Mouse (Mus musculus) thymus, adult 2 months (tissue): Measurements from ENCODE around the gene Fosl1. TPM values are rescaled to one million over a fixed set of nuclear protein-coding genes. Genes with fewer than 3 reads are reported as not detected.
"Not testable (repeated sequence)": the region's sequence is repeated elsewhere in the genome, so short reads cannot be mapped to it uniquely, and the experiment has no call there.

ENCODE experiments used
- DNase-seq: peaks from one replicate; pipeline ENCODE4 v3.0.0; 2021
- H3K27ac ChIP-seq: fragments of 200-500 bp; 2 replicates; pipeline ENCODE4 v1.5.1; 2012; ENCODE audit warnings: low read length, control low read depth; ENCODE audit not compliant: control insufficient read depth, insufficient read depth
- H3K27me3 ChIP-seq: fragments of 200-500 bp; 2 replicates; pipeline ENCODE4 v1.6.1; 2012; ENCODE audit warnings: mild to moderate bottlenecking, low read length, moderate library complexity, mixed read lengths; ENCODE audit not compliant: control insufficient read depth, insufficient read depth
- H3K36me3 ChIP-seq: fragments of 200-500 bp; 2 replicates; pipeline ENCODE4 v1.6.1; 2012; ENCODE audit warnings: mild to moderate bottlenecking, low read length, moderate library complexity; ENCODE audit not compliant: control insufficient read depth, insufficient read depth
- H3K4me1 ChIP-seq: fragments of 200-500 bp; replicated peaks from 2 replicates; pipeline ENCODE4 v1.6.1; 2012; ENCODE audit warnings: low read length; ENCODE audit not compliant: control insufficient read depth, insufficient read depth
- H3K4me3 ChIP-seq: fragments of 200-500 bp; 2 replicates; pipeline ENCODE4 v1.5.1; 2012; ENCODE audit warnings: mild to moderate bottlenecking, low read length, control low read depth, moderate library complexity; ENCODE audit not compliant: control insufficient read depth, insufficient read depth
- CTCF ChIP-seq: fragments of 200-500 bp; IDR thresholded peaks from 2 replicates; pipeline ENCODE4 v1.5.1; 2012; ENCODE audit warnings: mild to moderate bottlenecking, control low read depth, low read length, moderate library complexity, borderline replicate concordance; ENCODE audit not compliant: control insufficient read depth, poor library complexity, insufficient read depth; ENCODE audit errors: extremely low read depth
- POLR2A ChIP-seq: fragments of 200-500 bp; IDR thresholded peaks from 2 replicates; pipeline ENCODE4 v1.6.1; 2012; ENCODE audit warnings: mild to moderate bottlenecking, low read length, control low read depth, moderate library complexity; ENCODE audit not compliant: control insufficient read depth, poor library complexity, insufficient read depth; ENCODE audit errors: extremely low read depth
- WGBS: fragments of 180-500 bp; shearing (Covaris S2); methylation state at CpG from one replicate; pipeline ENCODE4 v1.1.7; 2018; 5-methylcytosine and 5-hydroxymethylcytosine counted together
- polyA plus RNA-seq: library from polyadenylated mRNA; depleted of rRNA; stranded (reverse); fragments of >200 nt; gene quantifications from 2 replicates; pipeline ENCODE4 v1.2.3, GENCODE M21; 2012

Gene Fosl1
- polyA plus RNA-seq, 1 experiment = 0.16 TPM

DNA sequence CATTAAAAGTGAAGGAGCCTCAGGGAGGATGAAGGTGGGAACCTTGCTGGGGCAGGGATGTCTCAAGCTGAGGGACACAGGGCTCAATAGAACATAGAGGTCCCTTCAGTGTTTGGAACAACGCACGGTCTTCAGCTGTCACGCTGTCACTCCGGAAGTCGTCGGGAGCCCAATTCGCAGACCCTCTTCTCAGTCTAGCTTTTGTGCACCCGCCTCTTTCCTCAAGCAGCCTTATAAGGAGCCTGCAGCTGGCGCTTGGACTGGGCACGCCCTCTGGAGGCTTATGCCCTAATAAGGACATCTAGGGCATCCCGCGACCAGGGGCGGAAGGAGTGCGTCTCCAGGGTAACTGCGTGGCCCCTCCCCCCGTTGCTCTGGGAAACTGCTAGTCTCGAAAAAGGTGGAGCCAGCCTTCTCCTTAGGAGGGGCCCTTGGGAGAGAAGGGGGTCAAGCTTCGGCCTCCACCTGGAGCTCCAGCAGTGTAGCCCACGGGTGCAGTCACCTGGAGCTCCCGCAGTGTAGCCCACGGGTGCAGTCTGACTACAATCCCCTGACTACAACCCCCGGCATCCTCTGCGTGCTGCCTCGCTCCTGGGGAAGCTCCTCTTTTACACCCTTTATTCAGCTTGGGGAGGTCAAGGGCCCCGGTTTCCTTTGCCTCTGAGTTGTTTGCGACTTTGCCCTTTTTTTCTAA, 41.7 kb downstream of the Fosl1 start:
- no peaks in the 10 kb centered on the region for H3K27me3 ChIP-seq
- H3K4me1 ChIP-seq = peaks cover 26% of the 10 kb centered on the region
- TF ChIP-seq CTCF (peak; percentile 53; the same call in 1 of the 2 replicates), POLR2A (peak; percentile 82)
- peak; percentile 99 for DNase-seq
- WGBS = under 1% methylated on average over 26 of the region's 26 CpGs
- peaks cover 25% of the 10 kb centered on the region for H3K36me3 ChIP-seq
- H3K27ac ChIP-seq = peak overlapping the region; percentile 97
- H3K4me3 ChIP-seq = peak overlapping the region; percentile 51

DNA sequence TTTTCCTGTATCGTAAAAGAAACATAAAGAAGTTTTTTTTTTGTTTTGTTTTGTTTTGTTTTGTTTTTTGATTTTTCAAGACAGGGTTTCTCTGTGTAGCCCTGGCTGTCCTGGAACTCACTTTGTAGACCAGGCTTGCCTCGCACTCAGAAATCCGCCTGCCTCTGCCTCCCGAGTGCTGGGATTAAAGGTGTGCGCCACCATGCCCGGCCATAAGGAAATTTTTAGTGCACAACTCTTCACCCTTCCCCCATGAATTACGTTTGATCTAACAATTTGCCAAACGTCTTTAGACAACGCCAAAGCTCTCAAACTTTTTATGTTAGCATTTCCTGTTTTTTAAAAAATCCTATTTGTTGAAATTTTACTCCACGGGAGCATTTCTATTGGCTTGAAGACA, 42.4 kb downstream of the Fosl1 start:
- H3K27me3 ChIP-seq, H3K4me3 ChIP-seq: not testable (repeated sequence)
- DNase-seq = peak; percentile 24
- 16% methylated on average over 10 of the region's 10 CpGs for WGBS
- Histone ChIP-seq H3K27ac (peak overlapping the region; percentile 88), H3K4me1 (peaks cover 25% of the 10 kb centered on the region), H3K36me3 (peaks cover 27% of the 10 kb centered on the region)

DNA sequence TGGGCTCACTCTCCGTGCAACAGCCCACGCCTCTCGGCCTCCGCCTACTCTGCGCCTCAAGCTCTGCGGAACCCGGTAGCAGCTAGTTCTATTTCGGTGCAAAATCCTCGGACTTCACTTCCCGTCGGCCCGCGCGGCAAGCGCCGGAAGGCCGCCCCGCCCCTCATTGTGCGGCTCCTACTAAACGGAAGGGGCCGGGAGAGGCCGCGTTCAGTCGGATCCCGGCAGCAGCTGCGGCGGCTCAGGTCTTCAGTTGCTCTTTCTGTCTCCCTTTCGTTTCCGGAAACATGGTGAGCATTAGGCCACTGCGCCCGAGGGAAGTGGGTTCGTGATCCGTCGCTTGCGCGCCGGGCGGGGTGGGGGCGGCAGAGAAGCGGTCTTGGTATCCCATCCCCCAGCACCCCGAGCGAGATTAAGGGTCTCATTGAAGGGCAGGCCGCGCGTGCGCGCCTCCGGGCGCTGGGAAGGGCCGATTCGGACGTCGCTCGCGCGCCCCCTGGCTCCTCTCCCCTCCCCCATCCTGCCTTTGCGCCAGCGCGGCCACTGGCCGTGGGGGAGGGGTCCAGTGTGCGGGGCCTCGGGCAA, 43.1 kb downstream of the Fosl1 start, which contains the start of gene Cfl1:
Cfl1 (plus strand) TSS at position 143 of the 585 bp plus-strand sequence.
- H3K27ac ChIP-seq = peak within 1 kb of the TSS; percentile 90
- peaks cover 20% of the 10 kb centered on the region for H3K4me1 ChIP-seq
- peaks cover 27% of the 10 kb centered on the region for H3K36me3 ChIP-seq
- TF ChIP-seq POLR2A = peak; percentile 99
- TF ChIP-seq CTCF = peak; percentile 53; the same call in 1 of the 2 replicates
- H3K4me3 ChIP-seq = peak within 1 kb of the TSS; percentile 97
- H3K27me3 ChIP-seq = no peaks in the 10 kb centered on the region
- peak; percentile 97 for DNase-seq
- WGBS = under 1% methylated on average over 62 of the region's 62 CpGs

DNA sequence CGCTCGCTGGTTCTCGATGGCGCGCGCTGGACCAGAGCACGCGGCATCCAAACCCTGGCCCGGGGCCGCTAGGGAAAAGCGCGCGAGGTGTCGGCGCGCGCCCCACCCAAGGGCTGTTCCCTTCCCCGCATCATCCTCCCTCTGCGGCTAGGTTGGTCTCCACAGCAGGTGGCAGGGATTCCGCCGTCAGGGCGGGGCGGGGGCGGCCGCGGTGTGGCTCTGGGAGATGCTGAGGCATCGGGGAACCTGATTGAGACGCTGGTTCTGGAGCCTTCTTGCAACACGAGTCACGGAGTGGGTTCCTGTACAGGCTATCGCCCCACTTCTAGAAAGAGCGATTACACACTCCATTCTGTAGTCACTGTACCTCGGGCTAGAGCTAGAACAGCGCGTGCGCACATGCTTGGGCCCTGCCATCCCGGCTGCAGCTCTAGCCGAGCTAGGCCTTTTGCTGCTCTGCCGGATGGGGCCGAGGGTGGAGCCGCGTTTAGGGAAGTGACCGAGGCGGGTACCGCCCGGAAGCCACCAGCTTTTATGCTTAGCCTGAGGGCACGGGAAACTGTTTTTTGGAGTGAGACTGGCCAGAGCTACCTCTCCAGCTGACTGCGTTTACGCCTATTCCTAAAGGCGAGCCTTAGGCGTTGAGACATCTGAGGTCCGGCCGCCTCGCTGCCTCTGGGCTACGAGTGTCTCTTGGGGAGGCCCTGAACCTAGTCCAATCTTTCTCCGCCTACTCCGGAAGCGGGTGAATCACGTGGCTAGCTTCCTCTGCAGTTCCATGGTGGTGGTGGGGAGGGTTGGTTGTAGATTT, 43.8 kb downstream of the Fosl1 start:
- H3K4me1 ChIP-seq = peaks cover 20% of the 10 kb centered on the region
- peaks cover 32% of the 10 kb centered on the region for H3K36me3 ChIP-seq
- TF ChIP-seq CTCF (no peak; the same call in 1 of the 2 replicates), POLR2A (peak; percentile 70; the same call in 1 of the 2 replicates)

DNA sequence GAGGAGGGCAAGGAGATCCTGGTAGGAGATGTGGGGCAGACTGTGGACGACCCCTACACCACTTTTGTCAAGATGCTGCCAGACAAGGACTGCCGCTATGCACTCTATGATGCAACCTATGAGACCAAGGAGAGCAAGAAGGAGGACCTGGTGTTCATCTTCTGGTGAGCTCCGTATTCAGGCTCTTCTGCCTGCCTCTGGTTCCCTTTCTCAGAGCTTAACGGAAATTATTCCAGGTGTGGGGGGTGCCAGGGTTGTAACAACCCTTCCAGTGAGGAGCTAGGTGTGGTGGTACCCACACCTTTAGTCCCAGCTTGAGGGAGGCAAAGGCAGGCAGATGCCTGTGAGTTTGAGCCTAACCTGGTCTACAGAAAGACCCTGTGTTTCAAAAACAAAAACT, 45.3 kb downstream of the Fosl1 start:
- TF ChIP-seq POLR2A = no peak
- TF ChIP-seq CTCF = no peak
- Histone ChIP-seq H3K36me3 (peaks cover 47% of the 10 kb centered on the region), H3K27ac (no peak overlapping the region), H3K4me1 (peaks cover 8% of the 10 kb centered on the region), H3K4me3 (no peak overlapping the region), H3K27me3 (no peaks in the 10 kb centered on the region)
- DNase-seq = no peak
- 86% methylated on average over 4 of the region's 4 CpGs for WGBS

More for the DNA sequence above, 43.8 kb downstream of the Fosl1 start:
- WGBS = under 1% methylated on average over 59 of the region's 59 CpGs
- DNase-seq = peak; percentile 88
- Histone ChIP-seq H3K27me3 (no peaks in the 10 kb centered on the region), H3K27ac (peak overlapping the region; percentile 90), H3K4me3 (peak overlapping the region; percentile 97)

DNA sequence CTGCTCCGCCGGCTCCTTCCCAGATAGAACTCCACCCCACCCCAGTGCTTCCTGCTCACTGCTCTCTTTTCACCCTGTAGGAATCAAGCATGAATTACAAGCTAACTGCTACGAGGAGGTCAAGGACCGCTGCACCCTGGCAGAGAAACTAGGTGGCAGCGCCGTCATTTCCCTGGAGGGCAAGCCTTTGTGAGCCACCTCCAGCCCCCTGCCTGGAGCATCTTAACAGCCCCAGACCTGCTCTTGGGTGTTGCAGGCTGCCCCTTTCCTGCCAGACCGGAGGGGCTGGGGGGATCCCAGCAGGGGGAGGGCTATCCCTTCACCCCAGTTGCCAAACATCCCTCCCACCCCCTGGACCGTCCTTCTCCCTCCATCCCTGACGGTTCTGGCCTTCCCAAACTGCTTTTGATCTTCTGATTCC, 46.0 kb downstream of the Fosl1 start:
- not testable (repeated sequence) for H3K4me3 ChIP-seq, DNase-seq, H3K27ac ChIP-seq, H3K27me3 ChIP-seq, H3K4me1 ChIP-seq
- 87% methylated on average over 9 of the region's 9 CpGs for WGBS
- peaks cover 51% of the 10 kb centered on the region for H3K36me3 ChIP-seq

DNA sequence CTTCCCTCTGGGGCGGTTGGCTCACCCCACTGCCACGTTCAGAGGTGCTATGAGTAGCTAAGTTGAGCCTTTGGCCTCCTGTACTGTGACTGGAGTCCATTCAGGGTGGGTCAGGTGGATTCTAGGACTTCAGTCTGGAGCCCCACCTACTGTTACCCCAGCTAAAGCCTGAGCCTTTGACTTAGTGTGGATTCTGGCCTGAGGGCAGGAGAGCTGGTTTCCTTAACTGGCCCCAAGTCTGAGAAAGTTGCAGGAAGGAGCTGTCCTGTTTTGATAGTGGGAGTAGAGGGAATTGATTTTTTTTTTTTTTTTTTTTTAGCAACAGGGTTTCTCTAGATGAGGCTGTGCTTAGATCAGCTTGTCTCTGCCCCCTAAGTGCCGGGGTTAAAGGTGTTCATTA, 47.0 kb downstream of the Fosl1 start:
- Histone ChIP-seq H3K4me3 (no peak overlapping the region), H3K36me3 (peaks cover 51% of the 10 kb centered on the region), H3K4me1 (peaks cover 7% of the 10 kb centered on the region), H3K27ac (no peak overlapping the region), H3K27me3 (no peaks in the 10 kb centered on the region)
- TF ChIP-seq CTCF = no peak
- TF ChIP-seq POLR2A = no peak
- DNase-seq = no peak
- WGBS = 94% methylated on average over 3 of the region's 3 CpGs
